ENCODE assay signal across 8 mouse cellular contexts in the genomic region with DNA sequence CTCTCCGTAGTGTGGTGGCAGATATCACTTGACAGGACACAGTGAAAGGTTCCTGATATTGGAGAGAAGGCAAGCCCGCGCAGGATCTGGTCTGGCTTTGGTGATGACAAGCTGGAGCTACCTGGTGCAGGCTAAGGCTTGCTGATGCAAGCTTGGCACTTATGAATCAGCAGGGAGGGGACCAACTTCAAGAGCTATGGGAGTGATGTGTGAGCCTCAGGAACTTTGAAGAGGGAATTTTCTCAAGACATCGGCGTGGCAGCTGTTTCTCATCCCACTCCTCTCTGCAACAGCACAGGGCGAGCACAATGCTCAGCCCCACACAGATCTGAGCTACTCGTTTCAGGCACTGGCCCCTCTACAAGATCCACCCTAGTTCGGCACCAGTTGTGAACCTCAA. TPM values are rescaled to one million over a fixed set of nuclear protein-coding genes. Genes with fewer than 3 reads are reported as not detected.
DNase-seq lines count a peak whose midpoint lies in the region; ATAC-seq lines count a peak whose summit lies in the region.

A gene (plus strand): TSS at position 302 of the 400 bp plus-strand sequence.

- no peak for DNase-seq in kidney, postnatal 14 days
- DNase-seq in adrenal gland, postnatal 14 days: no peak
- DNase-seq in gastrocnemius, adult 8-10 months (ENCODE audit: low spot score in 2 of 2): no peak
- no peak for DNase-seq in embryo, embryonic 9.5 days (ENCODE audit: extremely low spot score)
- no peak for DNase-seq in right cerebral cortex, postnatal 14 days

- no peak within 1 kb of the TSS for H3K4me3 ChIP-seq in kidney, embryonic 14.5 days (ENCODE audit: low read length)
- no peak within 1 kb of the TSS for H3K4me3 ChIP-seq in hindbrain, embryonic 16.5 days (ENCODE audit: low read length)
- H3K4me3 ChIP-seq in macrophage (ENCODE audit: inconsistent target): no peak within 1 kb of the TSS

- 59% methylated on average over 8 of the region's 8 CpGs for WGBS in kidney, embryonic 14.5 days
- 77% methylated on average over 8 of the region's 8 CpGs for WGBS in hindbrain, embryonic 16.5 days
- 87% methylated on average over 7 of the region's 8 CpGs for WGBS in macrophage (ENCODE audit: missing documents)

- no peaks in the 10 kb centered on the region for H3K27me3 ChIP-seq in kidney, embryonic 14.5 days (ENCODE audit: control insufficient read depth, insufficient read depth, low read length)
- H3K27me3 ChIP-seq in hindbrain, embryonic 16.5 days (replicated peaks; ENCODE audit: control insufficient read depth, insufficient read depth, low read length): peaks cover 12% of the 10 kb centered on the region

- H3K9ac ChIP-seq in kidney, embryonic 14.5 days (ENCODE audit: low read depth, low read length): no peak within 1 kb of the TSS
- H3K9ac ChIP-seq in hindbrain, embryonic 16.5 days (ENCODE audit: low read depth, low read length): no peak within 1 kb of the TSS

- H3K9me3 ChIP-seq in kidney, embryonic 14.5 days (ENCODE audit: control insufficient read depth, low read length): no peaks in the 10 kb centered on the region
- no peaks in the 10 kb centered on the region for H3K9me3 ChIP-seq in hindbrain, embryonic 16.5 days (ENCODE audit: control insufficient read depth, low read length)

- no peaks in the 10 kb centered on the region for H3K36me3 ChIP-seq in kidney, embryonic 14.5 days (ENCODE audit: control insufficient read depth, insufficient read depth, low read length)
- no peaks in the 10 kb centered on the region for H3K36me3 ChIP-seq in hindbrain, embryonic 16.5 days (ENCODE audit: control insufficient read depth, insufficient read depth, low read length)
- no peaks in the 10 kb centered on the region for H3K36me3 ChIP-seq in macrophage (ENCODE audit: inconsistent target)

- no peak within 1 kb of the TSS for H3K4me2 ChIP-seq in kidney, embryonic 14.5 days (replicated peaks; ENCODE audit: low read depth, low read length)
- no peak within 1 kb of the TSS for H3K4me2 ChIP-seq in hindbrain, embryonic 16.5 days (ENCODE audit: low read length)

- ATAC-seq in kidney, embryonic 14.5 days (ENCODE audit: low FRiP score, low TSS enrichment): no peak
- no peak for ATAC-seq in hindbrain, embryonic 16.5 days

- H3K4me1 ChIP-seq in kidney, embryonic 14.5 days (ENCODE audit: control insufficient read depth, insufficient read depth, low read length): no peaks in the 10 kb centered on the region
- H3K4me1 ChIP-seq in hindbrain, embryonic 16.5 days (ENCODE audit: control insufficient read depth, insufficient read depth, low read depth, low read length): no peaks in the 10 kb centered on the region

- H3K27ac ChIP-seq in kidney, embryonic 14.5 days (ENCODE audit: low read depth, low read length): no peak within 1 kb of the TSS
- no peak within 1 kb of the TSS for H3K27ac ChIP-seq in hindbrain, embryonic 16.5 days (ENCODE audit: low read depth, low read length)
- H3K27ac ChIP-seq in macrophage: no peak within 1 kb of the TSS

- no peaks in the 10 kb centered on the region for H3K79me2 ChIP-seq in macrophage (ENCODE audit: inconsistent target)

RNA-seq across cellular contexts. Expression of the gene that starts here (rescaled TPM):
- polyA plus RNA-seq in kidney, embryonic 14.5 days (2014; fragmentation: Nextera tagmentation; extraction: Ambion mirVana): 46.6 and 55.4 TPM in 2 replicates
- 122 and 150 TPM in 2 replicates for total RNA-seq in adrenal gland, postnatal 14 days (2021)
- 10 to 100 TPM; 64.2 to 71.5 (median 68.6) TPM for total RNA-seq in gastrocnemius, adult 8-10 months (2022)
- 71.4 and 86.9 TPM in 2 replicates for polyA plus RNA-seq in hindbrain, embryonic 16.5 days (2015; fragmentation: Nextera tagmentation; extraction: Ambion mirVana)
- 10 to 100 TPM in 14 of 26 experiments, 1 to 10 TPM in 11, not detected in 1; 1.1 to 41.4 (median 14.0) TPM for total RNA-seq in macrophage (2018; cell fraction: chromatin; rRNA removed)
- 10 to 100 TPM; 25.5 to 45.7 (median 35.0) TPM for total RNA-seq in macrophage (2018; cell fraction: cytosol; rRNA removed)
- total RNA-seq in macrophage (2018; cell fraction: nucleus; rRNA removed): 10 to 100 TPM in 16 of 26 experiments, 1 to 10 TPM in 10; 3.3 to 27.8 (median 12.3) TPM
- polyA plus RNA-seq in macrophage (2018): 27.7 to 43.0 TPM (median 28.4 TPM) in 3 replicates
